Comparison of ENCODE assay signal across 12 mouse cellular contexts in the genomic region with DNA sequence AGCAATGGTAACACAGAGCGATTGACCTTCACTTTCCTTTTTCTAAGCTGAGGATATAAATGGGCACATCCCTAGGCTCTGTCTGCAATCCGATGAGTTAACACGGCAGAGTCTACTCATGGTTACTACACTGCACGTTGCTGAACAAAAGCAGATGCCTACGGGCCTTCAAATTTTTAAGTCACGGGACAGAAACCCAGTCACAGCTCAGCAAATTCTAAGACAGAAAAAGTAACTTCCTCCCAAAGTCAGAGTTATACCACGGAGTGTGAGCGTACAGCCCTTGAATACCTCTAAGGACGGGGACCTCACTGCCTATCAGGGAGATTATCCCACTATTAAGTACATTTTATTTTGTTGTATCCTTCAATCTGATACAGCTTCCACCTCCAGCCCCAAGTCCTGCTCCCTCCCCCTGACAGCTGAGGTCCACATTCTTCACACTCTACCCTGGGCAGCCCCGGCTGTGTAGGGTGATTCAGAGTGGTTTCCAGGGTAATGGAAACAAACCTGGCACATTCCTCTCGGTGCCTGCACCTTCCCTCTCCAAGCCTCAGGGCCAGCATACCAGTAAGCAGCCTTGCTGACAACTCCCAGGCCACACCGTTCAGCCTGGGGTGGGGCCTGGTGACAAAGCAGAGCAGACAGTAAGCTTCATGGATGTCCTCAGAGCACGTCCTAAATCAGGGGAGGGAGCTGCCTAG.
A peak's percentile ranks its signal among the peaks of the same experiment; 100 is the strongest.
DNase-seq lines count a peak whose midpoint lies in the region; ATAC-seq and TF ChIP-seq lines count a peak whose summit lies in the region.
"Had no signal": no experiment of that assay in that cellular context is flagged by ENCODE, and none has a peak within 500 bp of the region (broad histone marks: within the 10 kb centered on the region; RNA-seq: fewer than 3 reads in every experiment).

No protein-coding gene starts in this region.

- DNase-seq in kidney, postnatal 36 days: no peak
- peak; percentile 58 for DNase-seq in embryonic facial prominence, embryonic 14.5 days (ENCODE audit: low spot score)
- peak; percentile 31 for DNase-seq in limb, embryonic 14.5 days (ENCODE audit: low spot score)
- DNase-seq in hindbrain, postnatal 0 days (ENCODE audit: low spot score): no peak
- no peak for DNase-seq in cerebellum, postnatal 14 days
- DNase-seq in layer of hippocampus, adult 9-10 months (ENCODE audit: low spot score): no peak
- DNase-seq: forebrain, postnatal 0 days; right cerebral cortex, postnatal 14 days had no signal

- TF ChIP-seq POLR2A in limb, embryonic 14.5 days (IDR thresholded peaks at IDR 0.05; ENCODE audit: borderline replicate concordance, extremely low read depth, insufficient read depth, insufficient read length): no peak

- 71% methylated on average over 13 of the region's 13 CpGs for WGBS in kidney, embryonic 16.5 days
- 66% methylated on average over 13 of the region's 13 CpGs for WGBS in embryonic facial prominence, embryonic 14.5 days
- 63% methylated on average over 13 of the region's 13 CpGs for WGBS in limb, embryonic 14.5 days
- 74% methylated on average over 13 of the region's 13 CpGs for WGBS in stomach, embryonic 15.5 days
- WGBS in hindbrain, postnatal 0 days: 80% methylated on average over 13 of the region's 13 CpGs

- H3K4me1 ChIP-seq in kidney, embryonic 16.5 days (ENCODE audit: insufficient read depth, low read length): peaks cover 9% of the 10 kb centered on the region
- 0 out of 2 replicates have a peak, but pooled peaks cover 5% of the 10 kb centered on the region for H3K4me1 ChIP-seq in embryonic facial prominence, embryonic 14.5 days (ENCODE audit: control insufficient read depth, insufficient read depth, low read length)
- 0 out of 2 replicates have a peak, but pooled peaks cover 3% of the 10 kb centered on the region for H3K4me1 ChIP-seq in limb, embryonic 14.5 days (ENCODE audit: control insufficient read depth, insufficient read depth, low read length)
- peaks cover 19% of the 10 kb centered on the region for H3K4me1 ChIP-seq in stomach, embryonic 15.5 days
- no peaks in the 10 kb centered on the region for H3K4me1 ChIP-seq in hindbrain, postnatal 0 days (ENCODE audit: insufficient read depth, low read length)
- H3K4me1 ChIP-seq: megakaryocyte, embryonic 14.5 days had no signal

- H3K4me2 ChIP-seq in kidney, embryonic 16.5 days (replicated peaks; ENCODE audit: low read depth, low read length): no peak overlapping the region
- H3K4me2 ChIP-seq in embryonic facial prominence, embryonic 14.5 days (ENCODE audit: low read depth, low read length): no peak overlapping the region
- H3K4me2 ChIP-seq in limb, embryonic 14.5 days (replicated peaks; ENCODE audit: low read depth, low read length, severe bottlenecking): no peak overlapping the region
- H3K4me2 ChIP-seq in stomach, embryonic 15.5 days: no peak overlapping the region
- H3K4me2 ChIP-seq in hindbrain, postnatal 0 days (ENCODE audit: low read depth, low read length): no peak overlapping the region
- H3K4me2 ChIP-seq: neural tube, embryonic 12.5 days had no signal

- ATAC-seq in kidney, embryonic 16.5 days (ENCODE audit: low FRiP score, low TSS enrichment): peak; percentile 50
- ATAC-seq in embryonic facial prominence, embryonic 14.5 days (ENCODE audit: low read depth): peak; percentile 56
- ATAC-seq in limb, embryonic 14.5 days (ENCODE audit: low FRiP score, low read depth): 0 out of 2 replicates have a peak, but pooled peaks have one; percentile 17
- ATAC-seq in stomach, embryonic 15.5 days (ENCODE audit: insufficient read depth, low FRiP score, low read depth): peak; percentile 23; the same call in 1 of the 2 replicates
- no peak for ATAC-seq in hindbrain, postnatal 0 days
- ATAC-seq: forebrain, postnatal 0 days had no signal

- no peak overlapping the region for H3K4me3 ChIP-seq in kidney, embryonic 16.5 days (ENCODE audit: low read length)
- no peak overlapping the region for H3K4me3 ChIP-seq in embryonic facial prominence, embryonic 14.5 days (ENCODE audit: low read depth, low read length)
- H3K4me3 ChIP-seq in limb, embryonic 14.5 days (replicated peaks; ENCODE audit: low read length): no peak overlapping the region
- H3K4me3 ChIP-seq in stomach, embryonic 15.5 days (replicated peaks): no peak overlapping the region
- no peak overlapping the region for H3K4me3 ChIP-seq in hindbrain, postnatal 0 days (ENCODE audit: low read length)
- H3K4me3 ChIP-seq: megakaryocyte, embryonic 14.5 days; neural tube, embryonic 12.5 days had no signal

- no peaks in the 10 kb centered on the region for H3K9me3 ChIP-seq in kidney, embryonic 16.5 days (ENCODE audit: low read length)
- H3K9me3 ChIP-seq in embryonic facial prominence, embryonic 14.5 days (ENCODE audit: control insufficient read depth, low read length): no peaks in the 10 kb centered on the region
- no peaks in the 10 kb centered on the region for H3K9me3 ChIP-seq in limb, embryonic 14.5 days (ENCODE audit: control insufficient read depth, low read length)
- no peaks in the 10 kb centered on the region for H3K9me3 ChIP-seq in stomach, embryonic 15.5 days
- no peaks in the 10 kb centered on the region for H3K9me3 ChIP-seq in hindbrain, postnatal 0 days (ENCODE audit: low read length)
- H3K9me3 ChIP-seq: neural tube, embryonic 12.5 days had no signal

- no peaks in the 10 kb centered on the region for H3K27me3 ChIP-seq in kidney, embryonic 16.5 days (ENCODE audit: insufficient read depth, low read length)
- H3K27me3 ChIP-seq in embryonic facial prominence, embryonic 14.5 days (replicated peaks; ENCODE audit: control insufficient read depth, insufficient read depth, low read length): no peaks in the 10 kb centered on the region
- no peaks in the 10 kb centered on the region for H3K27me3 ChIP-seq in limb, embryonic 14.5 days (ENCODE audit: control insufficient read depth, insufficient read depth, low read length)
- H3K27me3 ChIP-seq in stomach, embryonic 15.5 days (replicated peaks): no peaks in the 10 kb centered on the region
- no peaks in the 10 kb centered on the region for H3K27me3 ChIP-seq in hindbrain, postnatal 0 days (ENCODE audit: insufficient read depth, low read length)
- H3K27me3 ChIP-seq: megakaryocyte, embryonic 14.5 days had no signal

- no peak overlapping the region for H3K9ac ChIP-seq in kidney, embryonic 16.5 days (replicated peaks; ENCODE audit: low read length)
- H3K9ac ChIP-seq in embryonic facial prominence, embryonic 14.5 days (ENCODE audit: low read depth, low read length): no peak overlapping the region
- H3K9ac ChIP-seq in limb, embryonic 14.5 days (ENCODE audit: low read depth, low read length, severe bottlenecking): no peak overlapping the region
- H3K9ac ChIP-seq in stomach, embryonic 15.5 days: no peak overlapping the region
- no peak overlapping the region for H3K9ac ChIP-seq in hindbrain, postnatal 0 days (replicated peaks; ENCODE audit: low read length)
- H3K9ac ChIP-seq: forebrain, postnatal 0 days; neural tube, embryonic 12.5 days had no signal

- no peaks in the 10 kb centered on the region for H3K36me3 ChIP-seq in kidney, embryonic 16.5 days (ENCODE audit: insufficient read depth, low read length)
- no peaks in the 10 kb centered on the region for H3K36me3 ChIP-seq in embryonic facial prominence, embryonic 14.5 days (ENCODE audit: control insufficient read depth, insufficient read depth, low read length)
- no peaks in the 10 kb centered on the region for H3K36me3 ChIP-seq in limb, embryonic 14.5 days (ENCODE audit: control insufficient read depth, insufficient read depth, low read length)
- no peaks in the 10 kb centered on the region for H3K36me3 ChIP-seq in stomach, embryonic 15.5 days
- no peaks in the 10 kb centered on the region for H3K36me3 ChIP-seq in hindbrain, postnatal 0 days (ENCODE audit: insufficient read depth, low read length)
- H3K36me3 ChIP-seq: neural tube, embryonic 12.5 days had no signal

- H3K27ac ChIP-seq in kidney, embryonic 16.5 days (ENCODE audit: low read length): no peak overlapping the region; the same call in 1 of the 2 replicates
- no peak overlapping the region for H3K27ac ChIP-seq in embryonic facial prominence, embryonic 14.5 days (replicated peaks; ENCODE audit: low read depth, low read length)
- no peak overlapping the region for H3K27ac ChIP-seq in limb, embryonic 14.5 days (replicated peaks; ENCODE audit: low read depth, low read length)
- H3K27ac ChIP-seq in stomach, embryonic 15.5 days: no peak overlapping the region; the same call in 1 of the 2 replicates
- no peak overlapping the region for H3K27ac ChIP-seq in hindbrain, postnatal 0 days
- H3K27ac ChIP-seq: neural tube, embryonic 12.5 days had no signal

- TF ChIP-seq CTCF in hindbrain, postnatal 0 days (IDR thresholded peaks at IDR 0.05; ENCODE audit: low read depth): no peak

Comparison
In these comparisons a context has a peak if more than half of its experiments do, and no peak if none do; other contexts are left out.
1. DNase-seq: peak in embryonic facial prominence, embryonic 14.5 days (single experiment) and limb, embryonic 14.5 days (single experiment); none in kidney, postnatal 36 days (0 of 2), hindbrain, postnatal 0 days (single experiment), cerebellum, postnatal 14 days (0 of 2) and layer of hippocampus, adult 9-10 months (single experiment).